Mouse (Mus musculus) spleen, adult 2 months (tissue): Measurements from ENCODE around the gene Ppm1a.

Source experiments
- CTCF ChIP-seq: fragments of 200-500 bp; IDR thresholded peaks from 2 replicates; pipeline ENCODE4 v1.5.1; 2011; ENCODE audit warnings: mild to moderate bottlenecking, inconsistent platforms; ENCODE audit not compliant: insufficient read depth, insufficient read length, insufficient replicate concordance; ENCODE audit errors: extremely low read depth
- POLR2A ChIP-seq: fragments of 200-500 bp; IDR thresholded peaks from 2 replicates; pipeline ENCODE4 v1.6.1; 2011; ENCODE audit warnings: low read depth, low read length, inconsistent platforms

GRCm38 (mm10) chr12:72734112-72734511, 23.1 kb upstream of the Ppm1a start:
- no peak for TF ChIP-seq CTCF
- TF ChIP-seq POLR2A: no peak
